Mouse (Mus musculus) B cell, adult 62 days (primary cell): ENCODE measurements around the gene Vmn1r158. TPM values are rescaled to one million over a fixed set of nuclear protein-coding genes. Genes with fewer than 3 reads are reported as not detected.

Experiments used
- total RNA-seq: library from RNA; stranded (reverse); gene quantifications from 4 replicates; pipeline ENCODE4 v1.2.4, GENCODE M21; 2023

Vmn1r158 gene
- not detected in 4 replicates for total RNA-seq

DNA sequence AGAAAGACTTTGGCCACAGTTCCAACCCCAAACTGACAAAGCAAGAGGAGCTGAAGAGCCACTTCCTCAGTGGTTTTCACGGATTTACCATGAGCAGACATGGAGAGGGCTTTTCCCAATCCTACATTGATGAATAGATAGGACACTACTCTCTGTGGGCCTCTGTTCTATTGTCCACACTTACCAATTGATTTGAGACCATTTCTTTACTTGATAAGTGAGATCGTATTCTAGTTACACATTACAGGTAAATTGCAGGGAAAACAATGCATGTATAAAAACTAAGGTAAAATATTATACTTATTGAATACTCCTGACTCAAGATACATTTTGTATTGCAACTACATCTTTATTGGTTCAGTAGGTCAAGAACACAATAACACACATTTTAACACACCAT, at the start of gene Vmn1r158:
Gene Vmn1r158 (minus strand): TSS at position 101 of the 400 bp plus-strand sequence.

DNA sequence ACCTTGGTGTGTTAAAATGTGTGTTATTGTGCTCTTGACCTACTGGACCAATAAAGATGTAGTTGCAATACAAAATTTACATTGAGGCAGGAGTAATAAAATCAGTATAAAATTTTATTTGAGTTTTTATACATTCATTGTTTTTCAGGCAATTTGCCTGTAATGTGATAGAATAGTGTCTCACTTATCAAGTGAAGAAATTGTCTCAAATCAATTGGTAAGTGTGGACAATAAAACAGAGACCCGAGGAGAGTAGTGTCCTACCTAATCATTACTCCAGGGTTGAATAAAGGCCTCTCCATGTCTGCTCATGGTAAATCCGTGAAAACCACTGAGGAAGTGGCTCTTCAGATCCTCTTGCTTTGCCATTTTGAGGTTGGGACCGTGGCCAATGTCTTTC, 29.2 kb downstream of the Vmn1r158 start, which contains the start of gene Vmn1r157:
Gene Vmn1r157 (plus strand): TSS at position 301 of the 400 bp plus-strand sequence.

Other genes with a start within 250 kb of the Vmn1r158 start
- not detected in 4 replicates for gene Gm4201, start 225.4 kb downstream of the Vmn1r158 start, total RNA-seq
- gene Gm4565, start 202.7 kb downstream of the Vmn1r158 start, total RNA-seq = not detected in 4 replicates
- not detected in 4 replicates for gene Vmn1r155, start 132.8 kb downstream of the Vmn1r158 start, total RNA-seq
- gene Gm8693, start 98.5 kb downstream of the Vmn1r158 start, total RNA-seq = not detected in 4 replicates
- gene Gm4567, start 71.1 kb downstream of the Vmn1r158 start, total RNA-seq = not detected in 4 replicates
- gene Vmn1r157, start 29.1 kb downstream of the Vmn1r158 start, total RNA-seq = not detected in 4 replicates
- not detected in 4 replicates for gene Vmn1r159, start 52.8 kb upstream of the Vmn1r158 start, total RNA-seq
- not detected in 4 replicates for gene Vmn1r160, start 80.4 kb upstream of the Vmn1r158 start, total RNA-seq
- not detected in 4 replicates for gene Gm4214, start 193.9 kb upstream of the Vmn1r158 start, total RNA-seq
- not detected in 4 replicates for gene Gm4216, start 229.1 kb upstream of the Vmn1r158 start, total RNA-seq